Mouse (Mus musculus) cerebellum, adult 9-11 months (tissue): ENCODE results near the gene Prr13.

ENCODE experiments used
- DNase-seq: peaks from one replicate; pipeline ENCODE4 v3.0.0; 2022

Prr13 gene

DNA sequence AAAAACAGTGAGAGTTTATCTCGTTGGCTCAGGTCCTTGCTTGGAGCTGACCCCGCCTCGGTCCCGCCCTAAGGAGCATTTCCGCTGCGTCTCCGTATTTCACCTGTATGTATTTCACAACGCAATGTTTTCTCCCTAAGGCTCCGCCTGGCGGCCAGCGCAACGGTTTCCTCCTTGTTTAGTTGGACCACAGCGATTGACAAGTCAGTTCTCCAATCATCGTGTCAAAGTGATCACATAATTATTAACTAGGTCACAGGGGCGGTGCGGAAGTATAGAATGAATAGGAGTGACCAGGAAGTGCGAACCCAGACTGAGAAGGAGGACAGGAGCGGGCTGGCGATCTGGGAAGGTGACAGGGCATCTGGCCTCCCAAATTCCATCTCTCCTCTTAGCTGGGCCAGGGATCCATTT lies at the start of gene Prr13:
Gene Prr13 (plus strand): TSS at position 125 of the 414 bp plus-strand sequence.
- peak; percentile 97 for DNase-seq

DNA sequence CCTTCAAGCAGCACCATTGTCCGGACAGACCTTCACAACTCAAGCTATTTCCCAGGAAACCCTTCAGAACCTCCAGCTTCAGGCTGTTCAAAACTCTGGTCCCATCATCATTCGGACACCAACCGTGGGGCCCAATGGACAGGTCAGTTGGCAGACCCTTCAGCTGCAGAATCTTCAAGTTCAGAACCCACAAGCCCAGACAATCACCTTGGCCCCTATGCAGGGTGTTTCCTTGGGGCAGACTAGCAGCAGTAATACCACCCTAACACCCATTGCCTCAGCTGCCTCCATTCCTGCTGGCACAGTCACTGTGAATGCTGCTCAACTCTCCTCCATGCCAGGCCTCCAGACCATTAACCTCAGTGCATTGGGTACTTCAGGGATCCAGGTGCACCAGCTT lies 49.5 kb upstream of the Prr13 start:
- DNase-seq = peak; percentile 17

DNA sequence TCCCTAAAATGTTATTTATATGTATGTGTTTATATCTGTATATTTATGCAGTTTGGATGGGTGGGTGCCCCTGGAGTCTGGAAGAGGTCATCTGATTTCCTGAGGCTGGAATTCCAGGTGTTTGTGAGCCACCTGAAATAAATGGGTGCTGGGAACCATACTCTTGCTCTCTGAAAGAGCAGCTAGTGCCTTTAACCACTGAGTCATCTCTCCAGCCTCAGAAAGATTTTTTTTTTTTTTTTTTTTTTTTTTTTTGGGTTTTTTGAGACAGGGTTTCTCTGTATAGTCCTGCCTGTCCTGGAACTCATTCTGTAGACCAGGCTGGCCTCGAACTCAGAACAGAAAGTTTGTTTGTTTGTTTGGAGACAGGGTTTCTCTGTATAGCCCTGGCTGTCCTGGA lies 47.8 kb upstream of the Prr13 start:
- DNase-seq = no peak

DNA sequence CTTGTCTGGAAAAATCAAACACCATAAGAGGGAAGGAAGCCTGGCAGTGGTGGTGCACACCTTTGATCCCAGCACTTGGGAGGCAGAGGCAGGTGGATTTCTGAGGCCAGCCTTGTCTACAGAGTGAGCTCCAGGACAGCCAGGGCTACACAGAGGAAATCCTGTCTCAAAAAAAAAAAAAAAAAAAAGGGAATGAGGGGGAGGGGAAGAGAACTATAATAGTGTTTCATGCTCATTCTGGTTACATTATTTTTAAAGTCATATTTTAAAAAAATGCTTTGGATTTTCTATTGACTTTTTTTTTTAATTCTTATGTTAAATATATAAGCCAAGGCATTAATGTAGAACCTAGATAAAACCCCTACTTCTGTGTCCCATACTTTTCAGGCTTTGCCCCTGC lies 45.1 kb upstream of the Prr13 start:
- no peak for DNase-seq

DNA sequence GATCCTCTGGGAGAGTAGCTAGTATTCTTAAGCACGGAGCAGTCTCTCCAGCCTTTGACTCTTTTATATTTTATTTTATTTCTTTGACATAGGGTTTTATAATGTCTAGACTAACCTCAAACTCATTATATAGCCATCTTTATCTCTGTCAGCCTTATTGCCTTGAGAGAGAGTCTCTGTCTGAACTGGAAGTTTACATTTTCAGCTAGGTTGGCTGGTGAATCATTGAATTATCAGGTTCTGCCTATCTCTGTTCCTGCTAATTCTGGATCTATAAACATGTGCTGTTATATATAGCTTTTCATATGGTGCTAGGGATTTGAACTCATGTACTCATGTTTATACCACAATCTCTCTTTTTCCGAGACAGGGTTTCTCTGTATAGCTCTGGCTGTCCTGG lies 41.3 kb upstream of the Prr13 start:
- no peak for DNase-seq

DNA sequence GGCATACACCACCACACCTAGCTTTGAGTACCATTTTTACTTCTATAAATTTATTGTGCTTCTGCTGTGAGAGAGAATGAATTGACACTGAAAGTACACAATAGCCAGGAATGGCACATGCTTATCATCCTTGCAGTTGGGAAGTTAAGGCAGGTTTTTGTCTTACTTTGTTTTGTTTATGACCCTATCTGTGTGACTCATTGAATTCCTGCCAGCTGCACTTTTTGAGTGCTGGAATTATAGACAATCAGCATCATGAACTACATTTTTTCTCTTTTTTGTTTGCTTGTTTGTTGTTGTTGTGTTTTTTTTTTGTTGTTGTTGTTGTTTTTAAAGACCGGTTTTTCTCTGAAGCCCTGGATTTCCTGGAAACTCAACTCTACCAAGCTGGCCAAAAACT lies 37.8 kb upstream of the Prr13 start:
- no peak for DNase-seq

DNA sequence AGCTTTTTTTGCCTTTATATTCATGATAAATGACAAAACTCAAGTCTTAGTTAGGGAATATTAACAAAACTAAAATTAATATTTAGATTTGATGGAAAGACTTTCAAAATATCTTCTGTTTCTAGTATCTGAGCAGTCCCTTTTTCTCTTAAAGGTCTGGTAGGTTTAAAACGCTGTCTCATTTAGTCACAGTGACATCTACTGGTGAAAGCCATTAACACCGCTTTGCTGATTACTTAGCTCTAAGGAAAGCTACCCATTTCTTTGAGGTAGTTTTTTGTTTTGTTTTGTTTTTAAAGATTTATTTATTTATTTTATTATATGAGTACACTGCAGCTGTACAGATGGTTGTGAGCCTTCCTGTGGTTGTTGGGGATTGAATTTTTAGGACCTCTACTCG lies 37.4 kb upstream of the Prr13 start:
- DNase-seq = no peak

DNA sequence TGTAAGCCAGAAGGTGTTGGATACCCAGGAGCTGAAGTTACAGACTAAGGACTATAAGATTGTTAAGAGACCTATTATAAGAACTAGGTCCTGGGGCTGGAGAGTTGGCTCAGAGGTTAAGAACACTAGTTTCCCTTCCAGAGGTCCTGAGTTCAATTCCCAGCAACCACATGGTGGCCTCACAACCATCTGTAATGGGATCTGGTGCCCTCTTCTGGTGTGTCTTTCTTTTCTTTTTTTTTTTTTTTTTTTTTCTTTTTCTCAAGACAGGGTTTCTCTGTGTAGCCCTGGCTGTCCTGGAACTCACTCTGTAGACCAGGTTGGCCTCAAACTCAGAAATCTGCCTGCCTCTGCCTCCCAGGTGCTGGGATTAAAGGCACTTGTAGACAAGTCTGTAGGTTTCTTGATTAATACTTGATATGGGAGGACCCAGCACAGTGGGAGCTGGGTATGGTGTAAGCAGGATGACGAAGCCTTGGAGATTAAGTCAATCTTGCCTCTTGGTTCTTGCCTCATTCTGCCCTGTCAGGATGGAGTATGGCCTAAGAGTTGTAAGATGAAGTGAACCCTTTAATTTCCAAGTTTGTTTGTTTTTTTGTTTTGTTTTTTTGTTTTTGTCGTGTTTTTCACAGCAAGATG lies 35.1 kb upstream of the Prr13 start:
- DNase-seq = no peak

DNA sequence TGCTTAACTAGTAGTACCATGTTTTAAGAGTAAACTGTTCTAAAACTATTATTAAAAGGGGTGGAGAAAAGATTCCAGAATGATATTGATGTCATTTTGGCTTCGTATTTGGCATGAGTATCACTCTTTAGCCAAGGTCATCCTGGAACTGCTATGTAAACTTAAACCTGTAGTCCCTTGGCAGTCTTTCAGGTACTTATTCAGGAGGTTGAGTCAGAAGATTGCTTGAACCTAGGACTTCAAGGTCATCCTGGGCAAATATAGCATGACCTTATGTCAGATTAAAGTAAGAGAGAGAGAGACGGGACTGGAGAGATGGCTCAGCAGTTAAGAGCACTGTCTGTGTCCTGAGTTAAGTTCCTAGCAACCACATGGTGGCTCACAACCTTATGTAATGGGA lies 34.2 kb upstream of the Prr13 start:
- no peak for DNase-seq

DNA sequence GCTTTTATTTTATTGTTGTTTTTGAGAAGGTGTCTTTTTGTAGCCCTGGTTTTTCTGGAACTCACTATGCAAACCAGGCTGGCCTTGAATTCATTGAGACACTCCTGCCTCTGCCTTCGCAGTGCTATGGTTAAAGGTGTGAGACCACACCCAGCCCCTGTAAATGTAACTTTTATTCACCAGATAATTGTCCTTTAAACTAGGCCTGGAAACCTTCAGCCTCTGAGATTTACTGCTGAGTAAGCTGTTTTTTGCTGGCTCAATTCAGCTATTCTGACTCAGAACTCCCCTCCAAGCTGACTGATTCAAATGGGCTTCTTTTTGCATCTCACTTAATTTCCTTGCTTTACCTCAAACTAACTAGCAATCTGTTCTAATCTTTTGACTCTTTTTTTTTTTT lies 31.9 kb upstream of the Prr13 start:
- DNase-seq = no peak

DNA sequence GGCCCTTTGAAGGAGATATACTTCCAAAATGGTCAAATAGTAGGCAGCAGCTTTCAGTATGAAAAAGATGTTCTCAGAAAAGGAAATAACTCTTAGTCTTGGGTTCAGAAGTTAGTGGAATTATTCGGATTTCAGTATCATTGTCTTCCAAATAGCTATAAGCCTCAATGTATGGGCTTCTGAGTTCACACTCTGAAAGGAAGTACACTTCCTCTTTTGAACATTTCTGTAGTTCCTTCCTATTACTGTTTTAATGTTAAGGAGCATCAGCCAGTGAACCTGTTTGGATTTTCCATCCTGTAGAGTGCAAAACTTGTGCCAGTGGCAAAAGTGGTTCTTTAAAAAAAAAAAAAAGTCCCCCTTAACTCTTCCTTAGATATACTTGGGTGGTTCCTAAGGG lies 26.8 kb upstream of the Prr13 start:
- DNase-seq = no peak

DNA sequence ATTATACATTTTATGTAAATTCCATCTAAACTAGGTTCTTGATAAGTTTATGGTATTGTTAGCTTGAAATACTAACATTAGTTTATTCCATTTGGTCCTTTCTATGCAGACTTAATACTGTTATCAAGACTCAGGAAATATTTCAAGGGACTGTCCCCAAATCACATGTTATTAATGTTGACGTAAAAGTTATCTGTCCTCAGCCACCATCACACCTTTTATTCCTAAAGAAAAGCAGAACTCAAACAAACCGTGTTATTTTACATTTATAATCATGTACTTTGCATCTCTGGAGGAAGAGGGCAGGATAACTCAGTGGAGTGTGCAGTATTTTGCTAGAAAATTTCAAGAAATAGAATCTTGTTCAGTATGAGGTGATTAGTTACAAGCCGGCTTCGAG lies 25.7 kb upstream of the Prr13 start:
- no peak for DNase-seq

DNA sequence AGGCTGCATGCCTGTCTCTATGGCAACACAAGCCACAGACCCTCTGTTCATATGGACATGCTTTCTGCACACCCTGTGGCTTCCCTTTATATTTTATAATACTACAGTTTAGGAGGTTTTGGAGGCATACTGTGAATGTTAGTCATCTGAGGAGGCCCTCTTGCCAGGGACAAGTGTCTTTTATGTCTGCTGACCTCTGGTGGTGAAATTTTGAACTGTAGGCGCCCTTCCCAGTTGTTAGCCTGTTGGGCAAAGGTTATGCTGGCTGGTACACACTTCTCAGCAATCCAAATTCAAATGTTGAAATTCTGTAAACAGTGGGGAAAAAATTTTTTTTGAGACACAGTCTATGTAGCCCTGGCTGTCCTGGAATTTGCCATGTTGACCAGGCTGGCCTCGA lies 16.3 kb upstream of the Prr13 start:
- DNase-seq = peak; percentile 71

DNA sequence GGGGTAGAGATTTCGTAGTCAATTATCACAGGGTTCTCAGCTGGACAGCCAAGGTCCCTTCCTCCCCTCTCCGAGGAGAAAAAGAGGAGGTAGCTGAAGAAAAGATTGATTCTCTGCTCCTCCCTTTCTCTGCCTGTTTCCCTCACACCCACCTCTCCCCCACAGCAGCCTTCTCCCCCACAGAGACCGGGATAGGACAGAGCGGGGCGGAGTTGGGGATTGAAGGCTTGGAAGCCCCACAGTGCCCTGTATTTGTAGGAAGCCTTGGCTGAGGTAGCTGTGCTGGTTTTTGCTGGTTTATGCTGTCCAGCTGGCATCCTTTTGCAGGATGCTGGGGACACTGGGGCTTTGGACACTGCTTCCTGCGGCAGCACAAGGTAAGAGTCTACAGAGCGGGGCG lies 13.7 kb upstream of the Prr13 start, which contains the start of gene Amhr2:
Gene Amhr2 (plus strand): TSS at position 222 of the 400 bp plus-strand sequence.
- DNase-seq = no peak

DNA sequence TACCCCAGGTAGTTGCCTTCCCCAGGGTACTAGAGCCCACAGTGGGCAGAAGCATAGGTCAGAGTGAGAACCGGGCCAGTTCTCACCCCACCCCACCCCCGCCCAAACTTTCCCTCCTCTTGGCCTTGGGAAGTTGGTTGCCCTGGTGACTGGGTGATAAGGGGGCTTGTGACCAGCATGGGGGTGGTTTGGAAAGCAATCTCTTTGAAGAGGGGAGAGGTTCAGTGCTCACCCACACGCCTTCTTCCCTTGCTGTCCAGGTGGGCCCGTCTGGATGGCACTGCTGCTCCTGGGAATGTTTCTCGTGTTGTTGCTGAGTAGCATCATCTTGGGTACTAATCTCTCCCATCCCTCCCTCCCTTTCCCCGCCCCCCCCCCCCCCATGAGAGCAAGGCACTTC lies 12.4 kb upstream of the Prr13 start:
- DNase-seq = no peak

DNA sequence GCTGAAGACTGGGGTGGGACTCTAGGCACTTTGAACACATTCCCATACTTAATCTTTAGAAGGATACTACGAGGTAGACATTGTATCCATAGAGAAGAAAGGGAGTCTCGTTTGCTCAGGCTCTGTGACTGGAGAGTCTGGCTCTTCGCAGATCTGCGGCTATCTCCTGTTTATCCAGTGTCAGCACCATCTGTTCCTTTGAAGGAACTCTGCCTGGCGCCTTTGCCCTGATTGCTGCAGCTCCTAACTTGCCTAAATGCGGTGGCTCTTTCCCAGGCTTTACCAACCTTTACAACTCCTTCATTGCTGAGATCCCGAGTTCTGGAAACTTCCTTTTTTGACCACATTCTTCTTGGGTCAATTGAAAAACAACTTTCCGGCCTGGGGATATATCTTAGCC lies 9.5 kb upstream of the Prr13 start:
- no peak for DNase-seq

DNA sequence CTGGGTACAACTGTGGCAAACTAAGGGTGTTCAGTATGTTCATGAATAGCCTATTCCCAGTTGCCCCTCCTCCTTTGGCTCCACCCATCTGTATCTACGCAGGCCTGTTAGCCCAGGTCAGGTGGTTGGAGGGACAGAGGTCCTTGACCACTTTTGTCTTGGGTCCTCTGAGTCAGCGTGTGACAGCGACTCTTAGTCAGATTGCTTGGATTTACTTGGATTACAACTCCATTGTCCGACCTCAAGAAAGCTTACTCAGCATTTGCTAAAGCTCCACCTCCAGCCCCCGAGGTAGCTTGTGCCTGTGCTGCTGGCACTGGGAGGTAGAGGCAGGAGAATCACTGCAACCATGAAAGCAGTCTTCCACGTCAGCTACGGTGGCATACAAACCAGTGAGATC lies 7.9 kb upstream of the Prr13 start:
- no peak for DNase-seq

DNA sequence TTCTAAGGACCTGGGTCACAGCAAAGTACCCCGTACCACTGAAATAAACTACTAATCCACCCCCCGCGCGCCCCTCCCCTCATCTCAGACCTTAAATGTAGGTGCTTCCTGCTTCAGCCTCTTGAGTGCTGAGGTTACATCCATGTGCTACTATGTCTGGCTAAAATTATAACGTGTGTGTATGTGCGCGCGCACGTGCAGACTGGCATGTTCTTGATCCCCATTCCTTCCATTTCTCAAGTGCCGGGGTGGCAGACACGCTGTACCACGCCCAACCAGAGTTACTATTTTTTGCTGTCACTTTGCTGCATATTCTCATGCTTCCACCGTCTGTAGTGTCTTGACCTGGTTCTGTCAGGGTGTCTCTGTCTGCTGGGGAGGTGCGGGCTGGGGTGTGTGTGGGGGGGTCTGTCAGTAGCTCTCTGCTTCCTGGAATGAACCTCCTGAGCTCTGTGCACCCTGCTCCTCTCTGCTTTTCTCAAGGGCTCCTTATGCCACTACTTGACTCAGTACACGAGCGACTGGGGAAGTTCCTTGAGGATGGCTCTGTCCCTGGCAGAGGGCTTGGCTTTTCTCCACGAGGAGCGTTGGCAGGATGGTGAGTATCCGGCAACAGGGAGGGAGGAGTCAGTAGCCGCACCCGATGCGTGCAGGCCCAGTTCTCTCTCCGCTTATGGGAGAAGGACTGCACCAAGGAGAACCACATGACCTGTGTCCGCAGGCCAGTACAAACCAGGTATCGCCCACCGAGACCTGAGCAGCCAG lies 7.0 kb upstream of the Prr13 start:
- no peak for DNase-seq

DNA sequence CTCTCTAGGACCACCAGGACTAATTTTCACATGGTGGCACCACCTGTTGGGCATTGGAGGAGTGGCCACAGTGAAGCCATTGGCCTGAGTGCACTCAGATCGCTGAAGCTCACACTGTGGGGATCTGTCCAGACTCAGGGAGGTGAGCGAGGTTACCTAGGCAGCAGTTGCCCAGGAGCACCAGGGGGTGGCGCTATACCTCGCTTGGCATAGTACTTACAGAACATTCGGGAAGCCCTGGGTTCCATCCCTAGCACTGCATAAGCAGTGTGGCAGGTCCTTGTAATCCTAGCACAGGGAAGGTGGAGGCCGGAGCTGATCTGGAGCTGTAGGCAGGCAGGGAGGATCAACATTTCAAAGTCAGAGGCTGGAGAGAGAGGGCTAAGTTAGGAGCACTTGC lies 2.8 kb upstream of the Prr13 start:
- no peak for DNase-seq

DNA sequence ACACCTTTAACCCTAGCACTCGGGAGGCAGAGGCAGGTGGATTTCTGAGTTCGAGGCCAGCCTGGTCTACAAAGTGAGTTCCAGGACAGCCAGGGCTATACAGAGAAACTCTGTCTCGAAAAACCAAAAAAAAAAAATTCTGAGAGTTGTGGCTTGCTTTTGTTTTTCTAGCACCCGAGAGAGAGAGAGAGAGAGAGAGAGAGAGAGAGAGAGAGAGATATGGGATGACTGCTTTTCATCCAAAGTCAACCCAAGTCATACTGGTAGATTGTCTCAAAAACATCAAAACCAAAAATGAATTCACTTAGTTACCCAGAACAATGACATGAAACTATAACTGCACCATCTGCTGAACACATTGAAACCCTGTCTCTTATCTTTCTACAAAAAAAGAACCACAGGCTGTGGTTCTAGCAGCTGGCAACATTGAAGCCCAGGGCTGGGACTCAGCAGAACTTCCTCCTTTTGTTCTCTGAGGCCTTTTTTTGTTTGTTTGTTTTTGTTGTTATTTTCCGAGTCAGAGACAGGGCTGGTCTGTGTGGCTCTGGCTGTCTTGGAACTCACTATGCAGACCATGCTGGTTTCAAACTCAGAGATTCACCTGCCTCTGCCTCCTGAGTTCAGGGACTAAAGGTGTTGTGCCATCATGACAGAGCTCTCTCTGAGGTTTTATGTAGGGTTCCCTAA lies 635 bp upstream of the Prr13 start:
- no peak for DNase-seq

DNA sequence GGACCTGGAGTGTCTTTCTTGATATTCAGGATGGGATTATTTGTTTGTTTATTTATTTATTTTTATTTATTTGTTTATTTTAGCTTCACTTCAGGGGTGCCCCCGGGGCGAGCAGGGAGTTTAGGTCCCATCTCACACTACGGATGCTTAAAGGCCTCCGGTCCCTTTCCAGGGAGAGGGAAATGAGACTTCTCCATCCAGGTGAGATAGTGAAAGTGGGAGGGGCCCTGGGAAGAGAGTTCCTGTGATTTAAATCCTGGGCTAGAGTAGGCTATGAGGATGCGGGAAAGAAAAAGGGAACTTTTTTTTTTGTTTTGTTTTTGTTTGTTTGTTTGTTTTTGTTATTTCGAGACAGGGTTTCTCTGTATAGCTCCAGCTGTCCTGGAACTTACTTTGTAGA lies 553 bp downstream of the Prr13 start:
- DNase-seq = no peak

DNA sequence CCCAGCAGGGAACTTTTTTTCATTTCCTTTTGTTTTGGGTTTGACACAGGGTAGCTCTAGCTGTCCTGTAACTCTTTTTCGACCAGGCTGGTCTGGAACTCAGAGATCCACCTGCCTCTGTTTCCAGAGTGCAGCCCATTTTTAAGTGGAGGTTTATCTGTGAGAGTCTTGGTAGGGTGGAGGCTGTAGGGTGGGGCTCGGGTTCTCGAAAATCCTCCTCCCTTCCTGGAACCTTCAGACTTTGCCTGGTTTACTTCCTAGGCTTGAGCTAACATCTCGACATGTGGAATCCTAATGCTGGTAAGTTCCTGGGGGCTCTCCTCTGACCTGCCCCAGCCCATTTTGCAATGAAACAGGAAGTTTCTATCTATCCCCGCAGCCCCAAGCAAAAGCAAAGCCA lies 1.0 kb downstream of the Prr13 start:
- no peak for DNase-seq

DNA sequence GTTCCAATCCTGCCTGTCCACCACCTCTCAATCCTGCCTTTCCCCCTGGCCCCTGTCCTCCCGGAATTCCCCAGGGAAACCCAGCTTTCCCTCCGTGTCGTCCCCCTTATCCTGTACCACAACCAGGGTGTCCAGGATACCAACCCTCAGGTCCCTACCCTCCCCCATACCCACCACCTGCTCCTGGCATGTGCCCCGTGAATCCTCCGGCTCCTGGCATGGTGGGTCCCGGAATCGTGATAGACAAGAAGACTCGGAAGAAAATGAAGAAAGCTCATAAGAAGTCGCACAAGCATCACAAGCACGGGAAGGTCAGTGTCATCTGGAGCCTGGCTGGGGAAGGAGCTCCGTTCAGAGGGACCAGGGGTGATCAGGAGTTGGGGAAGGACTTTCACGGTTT lies 1.6 kb downstream of the Prr13 start:
- DNase-seq = no peak

DNA sequence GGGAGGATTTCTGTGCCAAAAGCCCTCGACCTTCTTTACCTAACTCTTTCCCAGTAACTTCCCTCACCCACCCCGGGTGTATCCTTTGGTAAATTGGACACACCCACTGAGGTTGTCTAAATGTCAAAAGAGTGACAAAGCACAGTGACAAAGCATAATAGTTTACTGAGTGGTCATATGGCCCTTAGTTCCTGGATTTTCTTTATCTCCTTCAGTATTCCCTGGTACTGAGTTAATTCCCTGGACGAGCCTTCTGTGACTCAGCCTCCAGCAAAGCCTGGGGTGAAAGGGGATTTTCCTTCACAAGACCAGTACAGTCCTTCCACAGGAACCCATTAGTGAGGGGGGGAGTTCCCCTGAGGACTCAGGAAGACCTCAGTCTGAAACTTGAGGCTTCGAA lies 2.1 kb downstream of the Prr13 start:
- no peak for DNase-seq
